16 mouse cellular contexts compared by ENCODE assay signal in the genomic region with DNA sequence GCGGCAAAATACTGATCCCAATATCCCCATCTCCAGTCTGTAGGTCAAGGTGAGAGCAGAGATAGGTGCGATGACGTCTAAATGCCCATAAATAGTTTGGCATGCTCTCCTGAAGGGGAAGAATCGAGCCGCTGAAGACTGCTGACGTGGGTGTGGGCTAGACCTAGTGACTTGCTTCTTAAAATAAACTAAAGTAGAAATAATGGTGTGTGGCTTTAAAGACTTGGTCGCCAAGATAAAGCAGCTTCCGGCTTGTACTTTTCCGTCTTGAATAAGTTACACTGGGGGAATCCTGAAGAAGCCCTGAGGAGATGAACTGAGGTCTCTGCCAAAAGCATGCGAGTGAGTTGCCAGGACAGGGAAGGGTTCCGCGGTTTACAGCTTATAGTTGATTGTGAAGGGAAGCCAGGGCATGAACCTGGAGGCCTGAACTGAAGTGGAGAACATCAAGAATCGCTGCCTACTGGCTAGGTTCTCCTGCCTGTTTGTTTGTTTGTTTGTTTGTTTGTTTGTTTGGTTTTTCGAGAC. TPM values are rescaled to one million over a fixed set of nuclear protein-coding genes. Genes with fewer than 3 reads are reported as not detected.
"Had no signal": no experiment of that assay in that cellular context is flagged by ENCODE, and none has a peak within 500 bp of the region (broad histone marks: within the 10 kb centered on the region; RNA-seq: fewer than 3 reads in every experiment).

No protein-coding gene starts in this region.

- H3K36me3 ChIP-seq: limb, embryonic 13.5 days; liver, embryonic 15.5 days; midbrain, embryonic 10.5 days; neural tube, embryonic 15.5 days had no signal

- H3K9ac ChIP-seq: limb, embryonic 13.5 days; liver, embryonic 15.5 days; neural tube, embryonic 15.5 days had no signal

- H3K27ac ChIP-seq: kidney, postnatal 0 days; layer of hippocampus, adult 2 months; limb, embryonic 13.5 days; liver, embryonic 15.5 days; midbrain, embryonic 10.5 days; neural tube, embryonic 15.5 days had no signal

- DNase-seq: kidney, adult 9 months; kidney, postnatal 4 days; midbrain, embryonic 14.5 days; right cerebral cortex, adult 18-20 months; right cerebral cortex, postnatal 25 days; thymus, postnatal 36 days had no signal

- H3K4me3 ChIP-seq: layer of hippocampus, adult 2 months; limb, embryonic 13.5 days; liver, embryonic 15.5 days; midbrain, embryonic 10.5 days; myocyte; neural tube, embryonic 15.5 days had no signal

- H3K4me2 ChIP-seq: limb, embryonic 13.5 days; liver, embryonic 11.5 days; liver, embryonic 15.5 days; neural tube, embryonic 15.5 days had no signal

- H3K4me1 ChIP-seq: neural tube, embryonic 15.5 days had no signal

- H3K9me3 ChIP-seq: limb, embryonic 13.5 days; liver, embryonic 15.5 days; midbrain, embryonic 10.5 days; neural tube, embryonic 15.5 days had no signal

- H3K27me3 ChIP-seq: limb, embryonic 13.5 days; liver, embryonic 15.5 days; neural tube, embryonic 15.5 days had no signal

RNA-seq across cellular contexts. Expression of a gene that starts 50.4 kb away (rescaled TPM):
- total RNA-seq: megakaryocyte, adult 5-6 weeks had no signal
- polyA plus RNA-seq: small intestine, adult 2 months had no signal
